In genomic region chr11:118401195-118401594, GRCm38 (mm10) we compare ENCODE assay signal across 9 mouse cellular contexts. TPM values are rescaled to one million over a fixed set of nuclear protein-coding genes. Genes with fewer than 3 reads are reported as not detected.
DNase-seq lines count a peak whose midpoint lies in the region; ATAC-seq lines count a peak whose summit lies in the region.
"Had no signal": no experiment of that assay in that cellular context is flagged by ENCODE, and none has a peak within 500 bp of the region (broad histone marks: within the 10 kb centered on the region; RNA-seq: fewer than 3 reads in every experiment).

No protein-coding gene starts in this region.

- WGBS in intestine, embryonic 15.5 days: 62% methylated on average over 4 of the region's 4 CpGs
- 80% methylated on average over 4 of the region's 4 CpGs for WGBS in stomach, embryonic 14.5 days

- no peak; the same call in 1 of the 2 replicates for ATAC-seq in intestine, embryonic 15.5 days
- no peak for ATAC-seq in stomach, embryonic 14.5 days (ENCODE audit: insufficient number of reproducible peaks, insufficient read depth, low FRiP score, low read depth)

- peak overlapping the region; percentile 60 for H3K4me2 ChIP-seq in intestine, embryonic 15.5 days (replicated peaks)
- H3K4me2 ChIP-seq in stomach, embryonic 14.5 days (replicated peaks; ENCODE audit: low read depth, low read length): peak overlapping the region; percentile 29
- H3K4me2 ChIP-seq: neural tube, embryonic 13.5 days had no signal

- peaks cover 9% of the 10 kb centered on the region for H3K36me3 ChIP-seq in intestine, embryonic 15.5 days
- H3K36me3 ChIP-seq in stomach, embryonic 14.5 days (ENCODE audit: control insufficient read depth, insufficient read depth, low read length): no peaks in the 10 kb centered on the region

- peak overlapping the region; percentile 37 for H3K4me3 ChIP-seq in intestine, embryonic 15.5 days (replicated peaks)
- no peak overlapping the region; the same call in 1 of the 2 replicates for H3K4me3 ChIP-seq in stomach, embryonic 14.5 days (ENCODE audit: low read depth, low read length)
- H3K4me3 ChIP-seq: neural tube, embryonic 13.5 days had no signal

- peaks cover 31% of the 10 kb centered on the region for H3K4me1 ChIP-seq in intestine, embryonic 15.5 days (replicated peaks)
- H3K4me1 ChIP-seq in stomach, embryonic 14.5 days (ENCODE audit: control insufficient read depth, insufficient read depth, low read length): peaks cover 28% of the 10 kb centered on the region

- peak overlapping the region; percentile 95 for H3K27ac ChIP-seq in intestine, embryonic 15.5 days
- H3K27ac ChIP-seq in stomach, embryonic 14.5 days (ENCODE audit: low read length): peak overlapping the region; percentile 83

- DNase-seq in gastrocnemius, postnatal 14 days: peak; percentile 5
- DNase-seq in gastrocnemius, postnatal 25 days: no peak
- peak; percentile 15 for DNase-seq in right cerebral cortex, postnatal 14 days
- no peak for DNase-seq in right cerebral cortex, postnatal 4 days
- DNase-seq in c-Kit-positive CD71-positive TER-119-positive erythroid progenitor cells, embryonic 14.5 days (ENCODE audit: low spot score): no peak
- DNase-seq in gastrocnemius, adult 18-20 months (ENCODE audit: low spot score): no peak

- peak overlapping the region; percentile 53 for H3K9ac ChIP-seq in intestine, embryonic 15.5 days
- H3K9ac ChIP-seq in stomach, embryonic 14.5 days (replicated peaks; ENCODE audit: low read depth, low read length): peak overlapping the region; percentile 28; the same call in 1 of the 2 replicates
- H3K9ac ChIP-seq: neural tube, embryonic 13.5 days had no signal

- intact Hi-C loops in gastrocnemius, postnatal 14 days (cut with DNase I; ENCODE audit: low total_unique reads): no loop called here

- no peaks in the 10 kb centered on the region for H3K9me3 ChIP-seq in intestine, embryonic 15.5 days
- no peaks in the 10 kb centered on the region for H3K9me3 ChIP-seq in stomach, embryonic 14.5 days (ENCODE audit: control insufficient read depth, low read depth, low read length)
- H3K9me3 ChIP-seq: neural tube, embryonic 13.5 days had no signal

- no peaks in the 10 kb centered on the region for H3K27me3 ChIP-seq in intestine, embryonic 15.5 days (replicated peaks)
- H3K27me3 ChIP-seq in stomach, embryonic 14.5 days (ENCODE audit: control insufficient read depth, insufficient read depth, low read length): no peaks in the 10 kb centered on the region
- H3K27me3 ChIP-seq: neural tube, embryonic 13.5 days had no signal

RNA-seq across cellular contexts. Expression of gene Lgals3bp, which starts 0.7 kb away (rescaled TPM):
- total RNA-seq in gastrocnemius, postnatal 14 days (2021): 10 to 100 TPM; 11.0 to 11.9 TPM
- 10 to 100 TPM; 11.0 to 14.7 TPM for total RNA-seq in gastrocnemius, postnatal 25 days (2021)
- 153 and 171 TPM in 2 replicates for polyA plus RNA-seq in intestine, embryonic 15.5 days (2015; fragmentation: Nextera tagmentation; extraction: Ambion mirVana)
- polyA plus RNA-seq in stomach, embryonic 14.5 days (2014; fragmentation: Nextera tagmentation; extraction: Ambion mirVana): 39.0 and 39.2 TPM in 2 replicates
- total RNA-seq in gastrocnemius, adult 18-20 months (2021): 10 to 100 TPM; 15.8 to 17.1 TPM

RNA-seq across cellular contexts. Expression of gene Cant1, which starts 17.7 kb away (rescaled TPM):
- total RNA-seq in gastrocnemius, postnatal 14 days (2021): 10 to 100 TPM; 11.0 to 11.7 TPM
- 1 to 10 TPM; 9.3 to 9.9 TPM for total RNA-seq in gastrocnemius, postnatal 25 days (2021)
- polyA plus RNA-seq in intestine, embryonic 15.5 days (2015; fragmentation: Nextera tagmentation; extraction: Ambion mirVana): 39.7 and 44.3 TPM in 2 replicates
- polyA plus RNA-seq in stomach, embryonic 14.5 days (2014; fragmentation: Nextera tagmentation; extraction: Ambion mirVana): 21.8 and 25.7 TPM in 2 replicates
- 10 to 100 TPM; 10.7 to 11.9 TPM for total RNA-seq in gastrocnemius, adult 18-20 months (2021)

RNA-seq across cellular contexts. Expression of gene C1qtnf1, which starts 26.8 kb away (rescaled TPM):
- 10 to 100 TPM; 26.4 to 30.2 TPM for total RNA-seq in gastrocnemius, postnatal 14 days (2021)
- 10 to 100 TPM in 1 of 2 experiments, 1 to 10 TPM in 1; 9.2 to 13.4 TPM for total RNA-seq in gastrocnemius, postnatal 25 days (2021)
- polyA plus RNA-seq in intestine, embryonic 15.5 days (2015; fragmentation: Nextera tagmentation; extraction: Ambion mirVana): 6.3 and 6.6 TPM in 2 replicates
- 7.0 and 7.9 TPM in 2 replicates for polyA plus RNA-seq in stomach, embryonic 14.5 days (2014; fragmentation: Nextera tagmentation; extraction: Ambion mirVana)
- total RNA-seq in gastrocnemius, adult 18-20 months (2021): 1 to 10 TPM; 6.6 to 6.9 TPM

RNA-seq across cellular contexts. Expression of gene Timp2, which starts 45.7 kb away (rescaled TPM):
- total RNA-seq in gastrocnemius, postnatal 14 days (2021): 100 to 1,000 TPM; 119 to 133 TPM
- 10 to 100 TPM; 77.3 to 96.4 TPM for total RNA-seq in gastrocnemius, postnatal 25 days (2021)
- 58.8 and 60.2 TPM in 2 replicates for polyA plus RNA-seq in intestine, embryonic 15.5 days (2015; fragmentation: Nextera tagmentation; extraction: Ambion mirVana)
- 101 and 109 TPM in 2 replicates for polyA plus RNA-seq in stomach, embryonic 14.5 days (2014; fragmentation: Nextera tagmentation; extraction: Ambion mirVana)
- 10 to 100 TPM; 65.4 to 89.1 TPM for total RNA-seq in gastrocnemius, adult 18-20 months (2021)

RNA-seq across cellular contexts. Expression of gene Cep295nl, which starts 58.9 kb away (rescaled TPM):
- total RNA-seq in gastrocnemius, postnatal 14 days (2021): 1 to 10 TPM; 1.3 TPM
- 1 to 10 TPM in 1 of 2 experiments, under 1 TPM in 1; 0.99 to 1.0 TPM for total RNA-seq in gastrocnemius, postnatal 25 days (2021)
- 0.23 and 0.24 TPM in 2 replicates for polyA plus RNA-seq in intestine, embryonic 15.5 days (2015; fragmentation: Nextera tagmentation; extraction: Ambion mirVana)
- 0.62 TPM in 1 of 2 replicates, not detected in the other for polyA plus RNA-seq in stomach, embryonic 14.5 days (2014; fragmentation: Nextera tagmentation; extraction: Ambion mirVana)
- total RNA-seq in gastrocnemius, adult 18-20 months (2021): under 1 TPM; 0.52 to 0.73 TPM

Comparison
In these comparisons a context has a peak if more than half of its experiments do, and no peak if none do; other contexts are left out.
1. DNase-seq: peak in gastrocnemius, postnatal 14 days (single experiment) and right cerebral cortex, postnatal 14 days (single experiment); none in gastrocnemius, postnatal 25 days (single experiment), right cerebral cortex, postnatal 4 days (single experiment), c-Kit-positive CD71-positive TER-119-positive erythroid progenitor cells, embryonic 14.5 days (single experiment) and gastrocnemius, adult 18-20 months (single experiment).